Mouse (Mus musculus): ENCODE data around the gene Lama2.

The Lama2 gene

DNA sequence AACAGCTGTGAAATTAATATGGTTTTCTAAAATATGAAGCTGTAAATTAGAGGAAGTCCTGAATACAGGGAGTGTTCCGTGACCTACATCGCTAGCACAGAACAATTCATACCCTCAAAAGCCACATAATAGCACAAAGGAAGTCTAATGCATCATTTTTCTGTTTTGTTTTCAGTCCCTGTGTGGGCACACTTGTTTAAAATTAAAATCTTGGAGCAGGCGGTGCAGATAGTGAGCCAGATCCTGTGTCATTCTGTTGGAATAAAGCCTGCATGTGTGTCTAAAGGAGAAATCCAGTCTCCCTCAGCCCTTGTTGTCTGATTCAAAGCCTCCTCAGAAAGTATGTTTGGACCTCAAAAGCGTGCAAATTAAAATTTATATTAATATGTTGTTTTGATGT, 234.9 kb downstream of the Lama2 start:
- DNase-seq (ENCODE audit: low spot score in 2 of 2), result no peak

DNA sequence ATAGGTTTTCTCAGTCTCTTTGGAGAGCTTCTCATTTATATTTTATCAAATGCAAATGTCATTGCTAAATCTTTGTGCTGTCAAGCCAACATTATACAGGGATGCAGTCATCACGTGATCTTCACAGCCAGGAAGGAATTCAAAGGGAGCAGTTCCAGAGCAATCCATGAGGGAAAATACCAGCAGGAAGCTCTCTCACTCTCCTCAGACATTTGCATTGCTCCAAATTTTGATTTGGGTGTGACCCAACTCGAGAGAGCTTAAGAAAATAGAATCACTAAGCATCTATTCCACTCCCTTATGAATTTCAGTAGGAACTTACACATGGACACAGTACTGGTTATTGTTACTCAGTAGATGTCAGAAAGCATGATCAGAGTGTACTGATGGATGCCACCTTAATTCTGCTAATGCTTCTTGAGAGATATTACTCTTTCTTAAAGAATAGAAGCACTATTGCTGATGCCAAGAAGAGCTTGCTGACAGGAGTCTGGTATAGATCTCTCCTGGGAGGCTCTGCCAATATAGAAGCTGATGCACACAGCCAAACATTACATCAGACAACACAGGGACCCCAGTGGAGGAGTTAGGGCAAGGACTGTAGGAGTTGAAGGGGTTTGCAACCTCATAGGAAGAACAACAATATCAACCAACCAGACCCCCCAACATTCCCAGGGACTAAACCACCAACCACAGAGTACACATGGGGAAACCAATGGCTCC, 236.5 kb downstream of the Lama2 start:
- DNase-seq (ENCODE audit: low spot score in 2 of 2), result no peak

DNA sequence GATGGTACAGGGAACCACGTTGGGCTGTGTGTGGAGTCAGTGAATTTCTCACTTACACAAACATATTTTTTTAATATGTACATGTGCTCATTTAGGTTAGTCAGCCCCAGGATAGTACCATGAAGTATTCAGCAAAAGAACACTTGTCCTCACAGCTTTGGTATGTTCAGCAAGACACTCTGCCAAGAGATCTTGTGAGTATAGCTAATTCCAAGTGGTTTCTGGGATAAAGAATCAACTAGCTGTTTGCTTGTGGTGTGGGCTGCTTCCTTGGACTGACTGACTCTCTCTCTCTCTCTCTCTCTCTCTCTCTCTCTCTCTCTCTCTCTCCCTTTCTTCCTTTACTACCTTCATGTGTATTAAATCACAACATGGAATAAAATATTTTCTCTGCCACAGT, 241.3 kb downstream of the Lama2 start:
- no peak for DNase-seq (ENCODE audit: low spot score in 2 of 2)

DNA sequence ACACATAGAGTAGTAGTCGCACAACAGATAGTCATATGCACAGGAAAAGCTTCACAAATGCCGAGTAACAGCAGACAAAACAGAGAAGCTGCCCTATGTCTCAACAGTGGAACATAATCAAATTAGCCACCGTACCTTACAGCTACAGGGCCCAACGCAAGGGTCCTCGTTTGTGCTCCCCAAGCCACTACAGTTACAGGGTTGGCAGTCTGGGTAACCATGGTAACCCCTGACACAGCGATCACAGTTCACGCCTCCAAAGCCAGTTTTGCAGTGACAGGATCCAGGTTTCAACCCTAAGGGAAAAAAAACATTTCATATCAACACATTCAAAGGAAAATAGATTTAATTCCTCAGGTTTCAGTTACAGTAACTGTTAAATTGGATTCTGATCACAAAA, 275.3 kb downstream of the Lama2 start:
- no peak for DNase-seq (ENCODE audit: low spot score in 2 of 2)

DNA sequence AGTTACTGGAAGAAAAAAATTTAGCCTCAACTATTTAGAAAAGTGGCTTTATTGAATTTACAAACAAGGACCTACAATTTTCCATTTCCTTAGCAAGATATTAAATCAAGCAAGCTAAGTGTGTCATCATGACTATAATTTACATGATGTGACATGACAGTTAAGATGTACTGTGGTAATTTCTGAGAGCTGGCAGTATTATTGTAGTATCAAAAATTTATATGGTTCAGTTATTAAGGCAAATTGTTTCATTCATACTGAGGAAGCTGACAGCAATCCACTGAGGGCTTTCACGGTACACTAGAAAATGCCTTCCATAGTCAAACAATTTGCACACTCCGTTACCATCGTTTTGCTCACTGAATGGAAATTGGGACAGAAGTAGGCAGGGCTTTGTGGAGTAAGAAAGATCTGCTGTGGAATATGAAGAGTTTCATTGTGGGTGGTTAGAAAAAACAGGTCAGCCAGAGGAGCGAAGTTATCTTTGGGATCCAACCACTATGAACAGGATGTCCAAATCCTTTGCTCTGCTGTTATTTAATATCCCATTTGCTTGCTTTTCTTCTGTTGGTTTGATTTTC, 297.1 kb downstream of the Lama2 start:
- DNase-seq (ENCODE audit: low spot score in 2 of 2), result no peak

DNA sequence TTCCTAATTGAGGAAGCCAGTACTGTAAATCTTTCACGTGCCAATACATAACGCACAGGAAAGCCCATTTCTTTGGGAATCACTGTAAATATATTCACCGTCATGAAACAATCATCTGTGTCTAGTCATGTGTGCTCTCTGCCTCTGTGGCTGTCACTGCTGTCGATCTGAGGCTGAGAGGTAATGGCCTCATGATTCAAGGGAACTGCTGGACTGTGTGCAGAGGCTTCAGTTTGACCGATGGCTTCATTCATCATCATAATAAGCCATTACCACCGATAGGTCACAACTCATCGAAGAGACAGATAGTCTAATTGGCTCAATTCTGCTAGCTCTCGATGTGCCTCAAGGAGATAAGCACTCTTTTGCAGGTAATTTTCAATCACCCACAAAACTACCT, 312.1 kb downstream of the Lama2 start:
- no peak for DNase-seq (ENCODE audit: low spot score in 2 of 2)

DNA sequence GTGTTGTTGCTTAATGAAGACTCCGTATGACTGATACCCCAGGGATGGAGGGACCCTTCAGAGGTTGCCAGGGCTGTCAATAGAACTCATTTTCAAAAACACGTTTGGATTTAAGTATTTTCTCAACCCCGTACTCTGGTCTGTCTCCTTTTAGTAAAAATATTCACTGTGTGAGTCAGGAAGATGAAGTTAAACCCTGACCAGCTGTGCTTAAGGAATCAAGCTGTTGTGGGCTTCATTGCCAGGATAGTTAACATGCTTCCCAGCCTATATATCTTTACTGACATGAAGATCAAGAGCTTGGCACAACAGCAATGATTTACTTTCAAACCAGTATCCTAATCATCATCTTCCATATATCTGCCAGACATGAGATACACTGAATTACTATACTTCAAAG, 314.3 kb downstream of the Lama2 start:
- no peak for DNase-seq (ENCODE audit: low spot score in 2 of 2)

DNA sequence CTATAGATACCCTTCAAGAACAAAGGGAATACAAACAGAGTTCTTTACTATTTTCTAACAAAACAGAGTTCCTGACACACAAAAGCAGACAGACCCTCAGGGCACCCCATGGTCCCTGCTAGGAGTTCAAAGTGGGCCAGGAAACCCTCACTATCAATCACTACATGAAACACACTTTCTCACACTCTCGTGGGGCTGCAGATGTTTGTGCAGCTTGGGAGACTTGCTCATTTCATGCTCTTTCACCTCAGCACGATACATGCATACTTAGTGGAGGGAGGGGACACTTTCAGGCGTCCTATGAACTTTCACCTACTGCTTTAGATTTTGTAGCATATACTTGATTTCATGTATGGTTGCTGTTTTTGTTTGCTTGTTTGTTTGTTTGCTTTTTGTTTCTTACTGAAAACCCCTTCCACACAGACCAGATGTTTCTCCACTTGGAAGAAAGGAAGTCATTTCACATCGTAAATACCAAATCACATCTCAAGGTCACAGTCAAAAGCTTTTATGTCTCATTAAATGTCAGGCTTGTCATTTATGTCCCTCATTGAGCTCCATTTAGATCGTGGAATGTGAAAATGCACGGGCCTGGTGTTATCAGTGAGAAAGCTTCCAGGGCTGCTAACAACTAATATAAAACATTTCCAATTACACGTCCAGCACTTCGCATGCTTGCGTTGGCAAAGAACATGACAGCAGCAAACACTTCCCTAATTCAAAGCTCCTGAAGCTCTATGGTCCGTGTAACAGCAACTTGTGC, 334.3 kb downstream of the Lama2 start:
- DNase-seq (ENCODE audit: low spot score in 2 of 2), result no peak

DNA sequence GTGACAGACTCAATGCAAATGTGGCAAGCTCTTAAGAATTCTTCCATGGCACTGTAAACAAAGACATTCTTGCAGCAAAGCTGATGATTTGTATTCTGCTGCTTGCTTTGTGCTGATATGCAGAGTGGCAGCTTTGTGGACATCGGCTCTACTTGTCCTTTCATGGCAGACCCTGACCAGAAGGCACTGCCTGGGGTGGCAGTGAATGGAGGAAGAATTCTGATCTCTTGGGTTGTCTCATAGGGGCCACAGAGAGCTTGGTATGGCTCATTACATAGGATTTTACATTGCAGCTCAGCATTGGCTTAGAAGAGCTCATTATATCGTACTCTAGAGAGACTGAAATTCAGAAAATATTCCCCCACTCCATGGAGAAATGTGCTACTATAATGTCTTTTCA, 352.1 kb downstream of the Lama2 start:
- DNase-seq (ENCODE audit: low spot score in 2 of 2), result no peak

DNA sequence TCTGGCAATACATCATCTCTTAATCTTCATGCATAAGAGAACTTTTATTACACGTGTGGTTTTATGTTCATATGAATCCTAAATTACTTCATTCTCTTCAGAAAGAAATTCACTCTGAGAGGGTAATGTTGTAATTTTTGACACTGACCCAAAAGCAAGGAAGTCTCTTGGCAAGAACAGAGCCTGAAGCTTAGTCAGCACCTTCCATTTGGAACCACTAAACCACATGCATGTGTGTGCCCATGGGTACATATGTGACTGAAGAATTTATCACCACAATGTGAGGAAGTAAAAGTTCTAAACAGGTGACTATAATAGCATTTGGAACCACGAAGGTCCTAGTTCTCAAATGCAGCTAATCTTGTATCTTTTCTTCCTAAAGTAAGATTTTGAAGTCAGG, 353.7 kb downstream of the Lama2 start:
- no peak for DNase-seq (ENCODE audit: low spot score in 2 of 2)

DNA sequence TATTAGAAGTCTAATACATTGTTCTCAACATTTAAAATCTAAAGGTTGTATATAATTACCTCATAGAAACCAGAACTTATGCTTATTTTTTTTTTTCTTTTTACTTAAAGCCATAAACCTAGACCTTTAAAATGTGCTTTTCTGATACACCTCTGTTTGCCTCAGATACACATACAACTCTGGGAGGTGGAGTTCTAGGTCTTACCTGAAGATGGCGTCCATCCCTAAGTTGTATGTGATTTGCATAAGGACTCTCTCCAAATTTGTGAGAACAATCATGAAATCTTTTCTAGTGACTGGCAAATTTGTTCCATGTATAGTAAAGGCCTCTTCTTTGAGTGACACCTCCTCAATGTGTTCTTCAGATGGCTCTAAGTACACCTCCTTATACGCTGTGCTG, 354.8 kb downstream of the Lama2 start:
- DNase-seq (ENCODE audit: low spot score in 2 of 2), result no peak

DNA sequence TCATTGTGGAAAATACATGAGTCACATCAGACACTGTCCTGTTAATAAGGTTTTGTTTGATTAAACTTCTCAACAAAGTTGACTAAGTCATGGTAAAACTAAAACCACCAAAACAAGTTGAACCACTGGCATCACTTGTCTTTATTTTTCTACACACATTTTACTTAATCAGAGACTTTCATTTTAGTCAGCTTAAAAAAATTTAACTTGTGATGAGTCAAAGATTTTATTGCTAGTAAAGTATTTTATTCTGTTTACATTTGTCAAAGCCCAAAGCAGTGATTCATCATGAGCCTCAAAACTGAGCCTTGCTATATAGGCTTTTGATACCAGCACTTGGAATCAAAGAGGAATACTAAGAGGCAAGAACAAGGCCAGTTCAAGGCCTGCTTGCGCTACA, 369.8 kb downstream of the Lama2 start:
- DNase-seq (ENCODE audit: low spot score in 2 of 2), result no peak

DNA sequence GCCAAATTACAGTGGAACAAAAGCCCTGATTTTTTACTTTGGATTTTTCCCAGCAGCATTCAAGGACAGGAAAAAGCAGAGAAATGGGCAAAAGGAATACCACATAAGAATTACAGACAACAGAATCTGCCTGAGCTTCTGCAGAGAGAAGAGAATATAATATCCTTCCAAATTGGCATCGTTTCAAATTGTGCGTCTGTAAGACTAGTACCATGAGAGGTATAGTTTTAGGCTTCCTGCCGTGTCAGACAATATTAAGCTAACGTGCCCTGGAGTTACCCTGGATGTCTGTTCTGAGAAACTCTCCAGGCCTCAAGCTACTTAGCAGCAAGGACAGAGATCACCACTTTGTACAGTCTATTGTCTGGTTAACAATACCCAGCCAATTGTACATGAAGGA, 384.8 kb downstream of the Lama2 start:
- DNase-seq (ENCODE audit: low spot score in 2 of 2), result no peak

DNA sequence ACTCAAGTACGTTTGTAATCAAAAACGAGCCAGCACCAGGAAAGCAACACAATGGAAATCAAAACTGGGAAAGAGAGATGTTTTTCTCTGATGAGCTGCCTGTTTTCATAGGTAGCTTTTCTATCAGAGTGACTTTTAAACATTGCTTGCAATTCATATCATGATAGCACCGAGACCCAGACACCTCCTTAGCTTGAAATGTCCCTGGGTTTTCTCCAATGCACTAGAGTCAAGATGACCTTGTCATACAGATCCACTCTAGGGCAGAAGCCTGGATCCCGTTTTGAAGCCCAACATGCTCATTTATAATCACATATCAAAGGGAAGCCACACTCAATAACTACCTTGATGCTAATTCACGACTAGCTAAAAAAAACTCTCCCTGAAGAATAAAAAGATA, 386.0 kb downstream of the Lama2 start:
- no peak for DNase-seq (ENCODE audit: low spot score in 2 of 2)

DNA sequence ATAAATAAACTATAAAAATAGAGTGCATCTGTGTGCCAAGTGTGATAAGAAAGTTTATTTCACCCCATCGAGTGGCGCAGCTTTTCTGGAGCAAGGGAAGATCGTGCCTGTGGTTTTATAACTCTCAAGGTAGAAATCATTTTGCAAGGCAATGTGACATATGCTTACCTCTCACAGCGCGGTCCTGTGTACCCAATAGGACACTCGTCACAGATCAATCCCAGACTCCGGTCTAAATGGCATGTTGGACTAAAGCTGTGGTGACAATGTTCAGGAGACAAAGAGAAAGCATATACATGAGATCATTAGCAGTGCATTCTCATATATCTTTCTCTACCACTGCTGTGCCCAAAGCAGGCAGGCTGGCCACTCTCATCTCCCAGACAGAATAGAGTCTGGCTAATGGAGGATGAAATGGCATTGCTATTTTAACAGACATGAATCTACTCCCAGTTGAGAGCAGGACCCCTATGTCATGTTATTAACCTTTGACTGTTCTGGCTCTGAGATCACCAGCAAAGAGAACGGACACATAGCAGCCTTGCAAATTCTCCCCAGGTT, 395.7 kb downstream of the Lama2 start:
- DNase-seq (ENCODE audit: low spot score in 2 of 2), result no peak

DNA sequence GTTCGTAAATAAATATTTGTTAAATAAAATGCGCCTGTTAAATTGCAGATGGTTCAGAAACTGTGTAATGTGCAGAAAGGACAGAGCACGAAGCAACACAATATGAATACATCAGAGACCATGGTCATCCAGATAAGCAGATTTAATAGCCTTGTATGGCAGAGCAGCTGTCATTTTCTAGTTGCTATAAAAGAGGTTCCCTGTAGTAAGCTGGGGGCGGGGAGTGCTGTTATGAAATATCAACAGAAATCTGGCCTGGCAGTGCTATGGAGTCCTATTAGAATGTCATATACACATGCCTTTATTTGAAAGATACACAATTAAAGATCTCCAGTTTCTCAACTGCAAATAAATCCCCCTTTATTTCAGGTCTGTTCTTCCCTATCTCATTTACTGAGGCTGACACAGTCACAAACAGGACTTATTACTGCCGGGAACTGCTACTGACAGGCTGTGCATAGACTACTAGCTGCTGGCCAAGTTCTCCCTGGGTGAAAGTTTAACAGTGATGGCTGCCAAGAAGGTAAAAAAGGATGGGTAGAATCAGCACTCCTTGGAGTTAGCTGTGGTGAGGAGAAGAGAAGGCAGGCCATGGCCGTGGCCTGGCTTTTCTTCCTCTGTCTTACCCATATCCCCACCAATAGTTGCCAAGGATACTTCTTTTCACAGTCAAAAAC, 396.8 kb downstream of the Lama2 start:
- DNase-seq (ENCODE audit: low spot score in 2 of 2), result no peak

DNA sequence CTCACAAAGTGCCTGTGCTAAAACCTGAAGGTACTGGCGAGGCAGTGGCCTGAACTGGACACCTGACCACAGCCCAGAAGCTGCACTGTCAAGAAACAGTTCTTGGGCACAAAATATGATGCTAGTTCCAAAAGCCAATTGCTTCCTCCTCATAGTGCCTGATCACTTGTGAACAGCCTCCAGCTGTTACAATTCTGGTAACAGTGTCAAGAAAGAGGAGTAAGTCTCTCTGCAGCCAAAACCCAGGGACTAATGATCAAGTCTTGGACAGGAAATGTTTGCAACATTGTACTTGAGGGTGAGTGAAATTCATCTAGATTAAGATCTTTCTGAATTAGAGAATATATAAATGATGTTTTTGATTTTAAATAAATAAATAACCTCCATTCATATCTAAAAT, 399.9 kb downstream of the Lama2 start:
- no peak for DNase-seq (ENCODE audit: low spot score in 2 of 2)

DNA sequence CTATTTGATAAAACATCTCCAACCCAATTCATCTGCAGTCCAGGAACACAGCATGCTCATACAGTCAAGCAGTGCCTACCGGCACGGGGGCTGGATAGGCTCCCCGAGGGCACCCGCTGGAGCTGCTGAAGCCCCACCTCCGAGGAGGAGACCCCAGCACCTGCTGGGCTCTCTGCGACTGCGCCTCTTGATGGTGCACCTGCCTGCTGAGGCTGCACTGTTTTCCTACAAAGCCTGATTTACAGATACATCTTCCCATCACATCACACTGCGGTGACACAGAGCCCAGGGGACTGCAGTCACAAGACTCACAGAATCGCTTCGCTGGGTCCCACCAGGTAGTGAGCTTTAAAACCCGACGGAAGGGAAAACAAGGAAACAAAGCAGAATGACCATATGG, 412.2 kb downstream of the Lama2 start:
- no peak for DNase-seq (ENCODE audit: low spot score in 2 of 2)

DNA sequence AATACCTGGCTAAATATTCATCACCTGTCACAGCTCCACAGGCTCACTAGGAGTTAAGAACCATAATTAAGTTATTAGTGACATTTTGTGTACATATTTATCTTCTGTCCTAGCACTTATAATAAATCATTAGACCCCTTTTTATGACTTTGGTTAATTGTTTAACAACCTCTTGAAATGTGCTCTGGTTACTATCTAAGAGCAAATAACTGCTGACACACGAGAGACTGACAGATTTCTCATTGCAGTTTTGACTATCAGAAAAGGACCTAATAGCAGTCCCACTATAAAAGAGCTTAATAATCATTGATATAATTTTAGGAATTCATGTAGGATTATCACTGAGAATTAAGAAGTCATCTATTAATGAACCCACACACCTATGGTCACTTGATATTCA, 421.1 kb downstream of the Lama2 start:
- no peak for DNase-seq (ENCODE audit: low spot score in 2 of 2)

DNA sequence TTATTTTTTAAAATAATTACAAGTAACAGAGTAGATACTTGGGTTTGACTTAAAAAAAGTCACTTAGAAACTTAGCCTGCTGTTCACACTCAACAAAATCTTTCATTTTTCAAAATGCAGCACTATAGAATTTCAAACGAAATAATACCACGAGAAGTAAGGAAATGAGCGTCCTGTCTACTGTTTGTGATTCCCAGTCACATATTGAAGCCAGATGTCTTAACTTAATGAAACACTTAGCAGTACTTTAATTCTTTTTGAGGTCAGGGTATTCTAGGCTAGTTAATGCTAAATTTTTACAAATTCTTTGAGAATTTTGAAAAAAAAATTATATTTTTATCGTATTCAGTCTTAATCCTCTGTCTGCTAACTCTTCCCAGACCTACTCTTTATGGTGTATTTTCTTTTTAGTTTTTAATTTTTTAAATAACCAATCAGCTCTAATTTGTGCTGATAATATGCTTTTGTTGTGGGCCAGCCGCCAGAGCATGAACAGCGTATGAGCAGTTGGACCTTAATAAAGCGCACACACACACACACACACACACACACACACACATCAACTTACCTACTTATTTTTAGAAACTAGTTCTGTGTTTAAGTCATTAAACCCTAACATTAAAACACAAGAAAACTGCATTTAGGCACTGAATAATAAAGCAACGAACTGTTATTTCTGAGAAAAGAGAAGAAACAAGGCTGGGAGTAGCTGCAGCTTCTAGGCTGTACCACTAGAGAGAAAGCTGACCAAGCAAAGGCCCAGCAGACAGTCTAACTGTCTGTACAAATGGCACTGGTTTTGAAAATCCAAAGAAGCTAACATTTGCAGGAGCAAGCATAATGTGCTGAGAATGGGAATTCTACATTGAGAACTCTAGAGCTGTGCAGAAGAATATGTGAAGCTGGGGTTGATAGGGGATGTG, 425.3 kb downstream of the Lama2 start:
- no peak for DNase-seq (ENCODE audit: low spot score in 2 of 2)

DNA sequence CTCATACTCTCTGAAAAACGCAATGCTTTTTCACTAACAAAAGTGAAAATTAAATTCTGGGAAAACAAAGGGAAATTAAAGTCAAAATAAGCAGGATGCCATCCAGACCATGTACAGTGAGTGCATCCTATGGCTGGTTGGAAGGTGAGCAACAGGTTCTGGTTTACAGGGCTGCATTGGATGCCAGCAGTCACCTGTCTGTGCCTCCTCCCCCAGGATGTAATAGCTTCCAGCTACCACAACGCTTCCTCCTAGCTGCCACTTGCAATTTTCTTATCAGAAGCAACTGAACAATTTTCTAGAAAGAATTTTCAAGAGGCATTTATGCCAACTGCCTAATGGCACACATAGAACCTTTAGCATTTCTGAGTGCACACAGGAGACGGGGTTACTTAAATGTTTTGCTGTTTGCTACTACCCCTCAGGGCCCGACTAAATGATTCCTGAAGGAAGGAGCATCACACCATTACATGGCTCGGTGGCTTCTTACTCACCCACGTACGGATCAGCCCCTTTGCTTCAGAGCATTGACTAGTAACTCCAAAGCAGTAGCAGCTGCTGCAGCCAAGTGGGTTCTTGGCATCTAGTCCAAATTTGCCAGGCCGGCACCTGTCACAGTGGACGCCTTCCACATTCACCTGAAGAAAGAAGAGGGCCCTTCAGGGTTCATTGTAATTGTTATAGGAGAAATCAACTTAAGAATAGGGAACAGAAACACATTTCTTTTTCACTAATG, 430.8 kb downstream of the Lama2 start:
- no peak for DNase-seq (ENCODE audit: low spot score in 2 of 2)
